Mouse (Mus musculus): ENCODE measurements around the gene Gm15319. TPM values are rescaled to one million over a fixed set of nuclear protein-coding genes. Genes with fewer than 3 reads are reported as not detected.
"Not testable (repeated sequence)": the region's sequence is repeated elsewhere in the genome, so short reads cannot be mapped to it uniquely, and the experiment has no call there.

Gm15319 gene
- polyA plus RNA-seq, 1 experiment from 2014 or later: not detected

GRCm38 (mm10) chr8:20296803-20297702 is 66.0 kb downstream of the Gm15319 start:
- 0 out of 2 replicates have a peak overlapping the region, but pooled peaks have one; percentile 24 for H3K27ac ChIP-seq (replicated peaks)
- WGBS (ENCODE audit: insufficient replicate concordance): 7% methylated on average over 71 of the region's 73 CpGs
- H3K4me1 ChIP-seq (replicated peaks); H3K36me3 ChIP-seq (replicated peaks); H3K27me3 ChIP-seq; H3K9me3 ChIP-seq (replicated peaks): not testable (repeated sequence)
- peak; percentile 98 for ATAC-seq (ENCODE audit: insufficient read depth)
- H3K4me3 ChIP-seq (replicated peaks): peak overlapping the region; percentile 66
- H3K9ac ChIP-seq: peak overlapping the region; percentile 72
- H3K4me2 ChIP-seq: peak overlapping the region; percentile 76

GRCm38 (mm10) chr8:20295881-20296280 is 67.1 kb downstream of the Gm15319 start:
- H3K36me3 ChIP-seq (replicated peaks); ATAC-seq (ENCODE audit: insufficient read depth); H3K4me3 ChIP-seq (replicated peaks); H3K4me2 ChIP-seq; H3K9ac ChIP-seq; H3K9me3 ChIP-seq (replicated peaks); H3K27ac ChIP-seq (replicated peaks); H3K27me3 ChIP-seq; H3K4me1 ChIP-seq (replicated peaks): not testable (repeated sequence)
- 62% methylated on average over 3 of the region's 4 CpGs for WGBS (ENCODE audit: insufficient replicate concordance)

- 71% methylated on average over 4 of the region's 4 CpGs for WGBS (ENCODE audit: insufficient replicate concordance)
- H3K9ac ChIP-seq; H3K4me1 ChIP-seq (replicated peaks): not testable (repeated sequence)
These were observed 68.2 kb downstream of the Gm15319 start for GRCm38 (mm10) chr8:20294826-20295225.

GRCm38 (mm10) chr8:20293966-20294365 is 69.0 kb downstream of the Gm15319 start:
- not testable (repeated sequence) for H3K4me1 ChIP-seq (replicated peaks); H3K36me3 ChIP-seq (replicated peaks); ATAC-seq (ENCODE audit: insufficient read depth); H3K4me2 ChIP-seq; H3K4me3 ChIP-seq (replicated peaks); H3K27me3 ChIP-seq; H3K9ac ChIP-seq; H3K9me3 ChIP-seq (replicated peaks); H3K27ac ChIP-seq (replicated peaks)

More at GRCm38 (mm10) chr8:20294826-20295225, 68.2 kb downstream of the Gm15319 start:
- not testable (repeated sequence) for H3K27ac ChIP-seq (replicated peaks); H3K36me3 ChIP-seq (replicated peaks); H3K9me3 ChIP-seq (replicated peaks); H3K4me3 ChIP-seq (replicated peaks); H3K4me2 ChIP-seq; H3K27me3 ChIP-seq; ATAC-seq (ENCODE audit: insufficient read depth)

- H3K4me1 ChIP-seq (replicated peaks); H3K4me3 ChIP-seq (replicated peaks); H3K27ac ChIP-seq (replicated peaks); H3K27me3 ChIP-seq; H3K9me3 ChIP-seq (replicated peaks); H3K9ac ChIP-seq; H3K36me3 ChIP-seq (replicated peaks); ATAC-seq (ENCODE audit: insufficient read depth); H3K4me2 ChIP-seq: not testable (repeated sequence)
- WGBS (ENCODE audit: insufficient replicate concordance): 65% methylated on average over 5 of the region's 8 CpGs
These were observed 73.0 kb downstream of the Gm15319 start for GRCm38 (mm10) chr8:20290015-20290414.

GRCm38 (mm10) chr8:20288878-20289277 is 74.1 kb downstream of the Gm15319 start:
- H3K27ac ChIP-seq (replicated peaks); H3K4me1 ChIP-seq (replicated peaks); H3K9ac ChIP-seq; H3K27me3 ChIP-seq; H3K4me2 ChIP-seq; H3K36me3 ChIP-seq (replicated peaks); H3K4me3 ChIP-seq (replicated peaks); ATAC-seq (ENCODE audit: insufficient read depth); H3K9me3 ChIP-seq (replicated peaks): not testable (repeated sequence)
- 67% methylated on average over 2 of the region's 3 CpGs for WGBS (ENCODE audit: insufficient replicate concordance)

- 70% methylated on average over 3 of the region's 3 CpGs for WGBS (ENCODE audit: insufficient replicate concordance)
- not testable (repeated sequence) for H3K4me3 ChIP-seq (replicated peaks); H3K9me3 ChIP-seq (replicated peaks); H3K4me1 ChIP-seq (replicated peaks); H3K36me3 ChIP-seq (replicated peaks); H3K4me2 ChIP-seq; H3K9ac ChIP-seq; ATAC-seq (ENCODE audit: insufficient read depth); H3K27me3 ChIP-seq; H3K27ac ChIP-seq (replicated peaks)
These were observed 75.3 kb downstream of the Gm15319 start for GRCm38 (mm10) chr8:20287706-20288105.

Data from liver, embryonic 15.5 days (tissue).